Mouse (Mus musculus) E14TG2a.4 (cell line): ENCODE results near the gene Treh.
A peak's percentile ranks its signal among the peaks of the same experiment; 100 is the strongest.

ENCODE experiments used
- H3K27me3 ChIP-seq: 2 replicates; pipeline ENCODE4 v1.6.1; 2014; ENCODE audit warnings: low read length, control low read depth; ENCODE audit not compliant: insufficient read depth
- H3K36me3 ChIP-seq: 2 replicates; pipeline ENCODE4 v1.6.1; 2014; ENCODE audit warnings: low read length, control low read depth; ENCODE audit not compliant: insufficient read depth
- H3K4me1 ChIP-seq: replicated peaks from 2 replicates; pipeline ENCODE4 v1.6.1; 2014; ENCODE audit warnings: low read depth, low read length, control low read depth
- H3K4me3 ChIP-seq: replicated peaks from 2 replicates; pipeline ENCODE4 v1.5.1; 2014; ENCODE audit warnings: mild to moderate bottlenecking, low read length
- H3K9me3 ChIP-seq: 2 replicates; pipeline ENCODE4 v1.6.1; 2014; ENCODE audit warnings: low read length, control low read depth
- CTCF ChIP-seq: conservative IDR thresholded peaks from 2 replicates; pipeline ENCODE4 v1.5.1; 2014; ENCODE audit warnings: low read length
- NANOG ChIP-seq: IDR thresholded peaks from 2 replicates; pipeline ENCODE4 v1.6.1; 2014; ENCODE audit warnings: borderline replicate concordance, low read length, mixed read lengths
- POU5F1 ChIP-seq: IDR thresholded peaks from 2 replicates; pipeline ENCODE4 v1.6.1; 2014; ENCODE audit warnings: low read length, borderline replicate concordance

Gene Treh

DNA sequence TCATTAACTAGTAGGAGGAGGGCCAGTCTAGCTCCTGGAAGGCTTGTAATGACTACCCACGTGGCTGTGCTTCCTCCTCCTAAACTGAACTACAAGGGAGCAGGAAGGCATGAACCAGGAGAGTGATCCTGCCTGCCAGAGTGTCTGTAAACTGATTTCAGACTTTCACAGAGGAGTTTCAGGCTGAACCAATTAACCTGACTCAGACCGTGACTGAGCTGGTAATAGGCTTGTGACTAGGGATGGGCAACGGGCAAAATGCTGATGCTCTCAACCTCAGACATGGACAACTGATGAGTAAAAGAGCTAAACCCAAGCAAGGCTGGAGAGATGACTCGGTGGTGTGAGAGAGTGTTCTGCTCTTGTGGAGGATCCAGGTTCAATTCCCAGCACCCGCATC lies 54.4 kb downstream of the Treh start:
- TF ChIP-seq CTCF (no peak), NANOG (no peak), POU5F1 (no peak)
- no peak overlapping the region for H3K4me3 ChIP-seq
- peaks cover 39% of the 10 kb centered on the region for H3K4me1 ChIP-seq
- peaks cover 28% of the 10 kb centered on the region for H3K27me3 ChIP-seq
- no peaks in the 10 kb centered on the region for H3K36me3 ChIP-seq
- H3K9me3 ChIP-seq = no peaks in the 10 kb centered on the region

DNA sequence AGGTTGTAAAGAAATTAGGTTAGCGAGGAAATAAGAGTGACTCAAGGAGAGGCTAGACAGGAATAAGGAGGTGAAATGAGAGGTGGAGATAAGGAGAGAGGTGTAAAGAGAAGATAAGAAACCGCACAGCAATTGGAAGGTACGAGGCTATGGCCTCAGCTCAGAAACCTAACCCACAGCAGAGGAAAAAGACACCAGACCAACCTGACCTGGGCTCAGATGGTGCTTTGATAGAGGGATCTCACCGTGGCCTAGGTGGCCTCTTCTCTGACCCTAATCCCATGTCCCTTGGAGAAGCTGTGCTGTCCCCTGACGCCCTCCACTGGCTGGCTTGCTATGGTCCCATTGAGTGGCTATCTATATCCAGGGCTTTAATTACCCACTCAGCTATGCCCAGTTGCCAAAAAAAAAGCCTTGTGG lies 59.1 kb downstream of the Treh start:
- Histone ChIP-seq H3K27me3 (peaks cover 73% of the 10 kb centered on the region), H3K4me1 (peaks cover 35% of the 10 kb centered on the region), H3K36me3 (no peaks in the 10 kb centered on the region), H3K9me3 (no peaks in the 10 kb centered on the region), H3K4me3 (no peak overlapping the region)
- TF ChIP-seq POU5F1 = no peak
- TF ChIP-seq CTCF = no peak
- TF ChIP-seq NANOG = no peak

DNA sequence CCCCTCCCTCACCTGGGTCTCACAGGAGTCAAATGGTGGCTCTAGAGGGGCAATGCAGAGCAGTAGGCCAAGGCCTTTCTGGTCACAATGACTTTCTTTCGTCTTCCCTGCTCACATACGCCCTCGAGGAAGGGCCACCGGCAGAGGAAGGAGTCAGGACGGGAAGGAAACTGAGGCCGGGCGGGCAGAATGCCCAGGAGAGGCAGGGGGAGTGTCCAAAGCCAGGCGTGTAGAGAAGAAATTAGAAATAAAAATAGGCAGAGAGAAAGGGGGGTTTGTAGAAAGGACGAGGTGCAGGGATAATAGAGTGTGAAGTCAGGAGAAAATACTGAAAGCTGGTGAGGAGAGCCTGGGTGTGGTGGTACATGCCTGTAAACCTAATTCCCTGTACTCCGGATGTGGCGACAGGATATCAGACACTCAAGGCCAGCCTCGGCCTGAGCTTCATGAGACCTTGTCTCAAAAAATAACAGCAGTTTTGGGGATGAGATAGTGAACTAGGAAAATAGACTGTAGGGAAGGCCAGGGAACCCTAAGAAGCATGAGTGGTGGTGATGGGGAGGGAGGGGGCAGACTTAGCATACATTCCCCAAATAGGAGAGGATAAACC lies 60.0 kb downstream of the Treh start:
- Histone ChIP-seq H3K27me3 (peaks cover 76% of the 10 kb centered on the region), H3K9me3 (no peaks in the 10 kb centered on the region), H3K36me3 (no peaks in the 10 kb centered on the region), H3K4me1 (peaks cover 44% of the 10 kb centered on the region), H3K4me3 (peak overlapping the region; percentile 80)
- TF ChIP-seq NANOG = no peak
- no peak for TF ChIP-seq POU5F1
- no peak for TF ChIP-seq CTCF

DNA sequence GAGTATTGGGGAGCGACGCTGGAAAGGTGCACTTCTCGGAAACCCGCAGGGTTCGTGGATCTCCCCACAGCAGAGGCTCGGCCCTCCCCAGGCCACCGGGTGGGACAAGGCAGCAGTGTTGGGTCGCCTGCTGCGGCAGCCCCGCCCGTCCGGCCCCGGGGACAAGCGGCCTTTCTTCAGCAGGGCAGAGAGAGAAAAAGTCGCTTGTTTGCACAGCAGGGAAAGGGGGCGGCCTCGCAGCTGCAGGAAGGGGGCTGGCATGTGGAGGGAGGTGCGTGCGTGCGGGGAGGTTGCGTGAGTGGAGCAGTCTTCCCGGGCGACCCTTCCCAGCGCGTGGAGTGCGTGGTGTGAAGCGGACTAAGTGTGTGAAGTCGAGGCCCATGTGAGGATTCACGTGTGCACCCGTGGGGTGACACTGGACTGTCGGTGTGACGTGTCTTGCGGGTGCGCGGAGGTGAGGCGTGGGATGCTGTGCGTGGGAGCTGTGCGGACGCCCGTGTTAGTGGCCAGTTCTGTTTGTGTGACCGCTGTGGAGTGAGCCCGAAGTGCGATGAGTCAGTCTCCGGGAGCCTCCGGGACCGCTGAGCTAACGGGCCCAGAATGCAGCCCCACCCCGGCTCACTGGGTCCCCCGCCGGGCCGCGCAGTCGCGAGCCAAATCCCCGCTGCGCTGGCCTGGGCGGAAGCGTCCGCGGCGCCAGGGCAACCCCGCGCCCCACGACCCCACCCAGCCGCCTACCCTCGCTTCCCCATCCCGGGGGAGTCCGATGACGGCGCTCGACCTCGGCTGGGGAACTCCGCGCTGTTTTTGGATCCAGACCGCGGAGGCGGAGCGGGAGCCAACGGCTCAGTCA lies 60.9 kb downstream of the Treh start:
- H3K27me3 ChIP-seq = peaks cover 68% of the 10 kb centered on the region

DNA sequence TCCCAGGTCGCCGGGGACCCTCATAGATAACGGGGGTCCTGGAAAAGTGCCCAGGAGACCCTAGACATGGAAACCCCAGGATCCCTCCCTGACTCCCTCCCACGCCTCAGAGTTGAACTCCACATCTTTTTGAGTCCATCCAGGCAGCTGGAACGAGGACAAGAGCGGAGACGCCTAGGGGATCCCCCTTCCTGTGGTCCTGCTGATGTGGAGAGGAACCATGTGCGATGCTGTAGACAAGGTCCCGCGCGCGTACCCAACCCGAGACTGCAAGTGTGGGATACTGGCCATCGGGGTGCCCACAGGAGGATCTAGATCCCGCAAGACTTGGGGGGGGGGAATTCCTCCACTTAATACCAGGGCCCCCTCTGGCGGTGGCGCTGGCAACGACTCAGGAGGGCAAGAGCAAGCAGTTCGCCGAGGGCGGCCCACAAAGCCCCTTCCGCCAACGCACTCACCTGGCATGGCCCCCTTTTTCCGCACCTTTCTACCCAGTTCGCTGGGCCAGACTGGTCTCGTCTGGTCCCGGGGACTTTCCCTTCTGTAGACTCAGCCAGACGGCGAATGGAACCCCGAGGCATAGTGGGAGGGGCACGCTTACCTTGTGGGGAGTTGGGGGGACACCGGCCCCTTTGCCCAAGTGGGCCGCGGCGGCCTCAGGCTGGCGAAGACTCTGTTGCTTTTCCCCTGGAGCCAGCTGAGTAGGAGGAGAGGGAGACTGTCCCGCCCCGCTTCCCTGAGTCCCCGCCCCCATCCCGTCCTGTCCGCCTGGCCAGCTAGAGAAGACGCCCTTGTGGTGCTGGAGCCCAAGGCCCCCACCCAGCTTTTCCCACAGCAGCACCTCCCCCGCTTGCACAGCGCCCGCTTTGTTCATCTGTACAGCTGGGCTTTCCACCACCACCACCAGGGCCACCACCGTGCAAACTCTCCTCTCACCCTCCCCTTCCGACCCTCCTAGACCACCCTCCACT lies 61.8 kb downstream of the Treh start, which contains the start of gene Phldb1:
Gene Phldb1 (minus strand): TSS at position 675 of the 971 bp plus-strand sequence.
- H3K9me3 ChIP-seq = no peaks in the 10 kb centered on the region
- H3K4me1 ChIP-seq = peaks cover 46% of the 10 kb centered on the region
- peaks cover 66% of the 10 kb centered on the region for H3K27me3 ChIP-seq
- TF ChIP-seq NANOG (no peak), CTCF (peak; percentile 21)
- peak within 1 kb of the TSS; percentile 80 for H3K4me3 ChIP-seq
- H3K36me3 ChIP-seq = no peaks in the 10 kb centered on the region

More for the DNA sequence above, 60.9 kb downstream of the Treh start:
- Histone ChIP-seq H3K36me3 (no peaks in the 10 kb centered on the region), H3K4me3 (peak overlapping the region; percentile 80), H3K9me3 (no peaks in the 10 kb centered on the region), H3K4me1 (peaks cover 46% of the 10 kb centered on the region)
- TF ChIP-seq POU5F1 (no peak), CTCF (no peak), NANOG (no peak)

DNA sequence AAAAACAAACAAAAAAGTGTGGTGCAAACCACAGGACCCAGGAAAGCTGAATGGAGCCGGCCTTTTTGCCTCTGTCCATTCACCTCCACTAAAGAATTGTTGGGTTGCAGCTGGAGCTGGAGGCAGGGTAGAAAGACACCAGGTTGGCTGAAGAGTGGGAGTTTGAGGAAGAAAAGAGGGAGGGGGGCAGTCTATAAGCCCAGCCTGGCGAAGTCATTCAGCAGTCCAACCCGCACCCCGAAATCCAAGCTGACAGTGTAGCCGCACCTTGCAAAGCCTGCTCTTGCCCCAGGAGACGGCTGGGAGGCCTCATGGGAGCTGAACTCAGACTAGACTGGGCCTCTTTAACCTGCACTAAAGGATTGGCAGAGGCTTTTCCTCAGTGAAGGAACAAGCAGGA lies 62.9 kb downstream of the Treh start:
- TF ChIP-seq POU5F1 = no peak
- H3K4me3 ChIP-seq = no peak overlapping the region
- H3K36me3 ChIP-seq = no peaks in the 10 kb centered on the region
- no peaks in the 10 kb centered on the region for H3K9me3 ChIP-seq
- peaks cover 46% of the 10 kb centered on the region for H3K4me1 ChIP-seq
- peaks cover 63% of the 10 kb centered on the region for H3K27me3 ChIP-seq
